Mouse (Mus musculus) macrophage (primary cell): ENCODE measurements around the gene Shpk. TPM values are rescaled to one million over a fixed set of nuclear protein-coding genes. Genes with fewer than 3 reads are reported as not detected.

Experiments used
- H3K27ac ChIP-seq: fragments of 350-480 bp; formaldehyde crosslinking; 2 replicates; pipeline ENCODE4 v1.9.0; 2021
- H3K36me3 ChIP-seq: fragments of 350-480 bp; formaldehyde crosslinking; 2 replicates; pipeline ENCODE4 v1.9.0; 2021; ENCODE audit errors: inconsistent target
- H3K4me3 ChIP-seq: fragments of 350-480 bp; formaldehyde crosslinking; 2 replicates; pipeline ENCODE4 v1.9.0; 2021; ENCODE audit errors: inconsistent target
- H3K79me2 ChIP-seq: fragments of 350-480 bp; formaldehyde crosslinking; 2 replicates; pipeline ENCODE4 v1.9.0; 2021; ENCODE audit errors: inconsistent target
- WGBS: methylation state at CpG from one replicate; pipeline ENCODE4 v1.1.7; 2026; ENCODE audit warnings: inconsistent platforms; ENCODE audit not compliant: missing documents; 5-methylcytosine and 5-hydroxymethylcytosine counted together
- polyA plus RNA-seq: library from polyadenylated mRNA; stranded (reverse); fragments of 250-400 nt; gene quantifications from 3 replicates; pipeline ENCODE4 v1.2.4, GENCODE M21; 2018; ENCODE audit warnings: inconsistent platforms
- total RNA-seq, 78 experiments: library from RNA; depleted of rRNA; stranded (reverse); fragments of 250-400 nt; gene quantifications; 1 replicate in 9 of 78; 2 replicates in 24 of 78; 3 replicates in 43 of 78; 4 replicates in 2 of 78; pipeline ENCODE4 v1.2.4; 2018; ENCODE audit warnings: inconsistent platforms in 56 of 78

The Shpk gene
- total RNA-seq (2018; cell fraction: chromatin; rRNA removed), result 10 to 100 TPM in 1 of 26 experiments, 1 to 10 TPM in 19, under 1 TPM in 6; 0.21 to 10.4 (median 4.2) TPM
- 1 to 10 TPM; 1.2 to 4.9 (median 4.0) TPM for total RNA-seq (2018; cell fraction: cytosol; rRNA removed)
- 1 to 10 TPM in 23 of 26 experiments, under 1 TPM in 3; 0.38 to 9.6 (median 4.4) TPM for total RNA-seq (2018; cell fraction: nucleus; rRNA removed)
- 3.1 to 4.5 TPM (median 3.4 TPM) in 3 replicates for polyA plus RNA-seq

DNA sequence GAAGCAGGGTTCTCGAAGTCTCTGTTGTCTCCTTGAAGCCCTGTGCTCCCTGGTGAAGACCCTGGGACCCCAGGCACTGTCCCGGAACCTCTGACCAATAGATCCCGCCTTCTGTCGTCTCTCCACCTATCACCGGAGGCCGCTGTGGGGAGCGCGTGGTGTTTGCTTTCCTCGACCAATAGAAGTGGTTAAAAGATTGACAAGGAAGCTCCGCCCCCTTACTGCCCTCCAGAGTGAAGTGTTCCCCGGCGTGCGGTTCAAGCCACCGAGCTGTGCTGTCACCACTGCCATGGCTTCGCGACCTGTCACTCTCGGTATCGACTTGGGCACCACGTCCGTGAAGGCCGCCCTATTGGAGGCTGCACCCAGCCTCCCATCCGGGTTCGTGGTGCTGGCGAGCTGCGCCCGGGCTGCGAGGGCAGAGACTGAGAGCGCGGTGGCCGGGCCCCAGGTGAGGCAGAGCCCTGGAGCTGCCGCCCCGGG, at the start of gene Shpk:
Gene Shpk (plus strand): TSS at position 231 of the 483 bp plus-strand sequence.
- Histone ChIP-seq H3K27ac (peak within 1 kb of the TSS; percentile 81), H3K79me2 (peaks cover 36% of the 10 kb centered on the region), H3K4me3 (peak within 1 kb of the TSS; percentile 94), H3K36me3 (no peaks in the 10 kb centered on the region; the same call in 1 of the 2 replicates)
- WGBS, result under 1% methylated on average over 29 of the region's 32 CpGs

GRCm38 (mm10) chr11:73155071-73155470, 44.2 kb upstream of the Shpk start:
- H3K4me3 ChIP-seq, result no peak overlapping the region
- no peaks in the 10 kb centered on the region for H3K36me3 ChIP-seq
- H3K27ac ChIP-seq, result no peak overlapping the region
- WGBS, result 85% methylated on average over 6 of the region's 6 CpGs
- no peaks in the 10 kb centered on the region for H3K79me2 ChIP-seq

- 7% methylated on average over 48 of the region's 49 CpGs for WGBS
- Histone ChIP-seq H3K36me3 (no peaks in the 10 kb centered on the region), H3K4me3 (no peak within 1 kb of the TSS), H3K27ac (no peak within 1 kb of the TSS), H3K79me2 (no peaks in the 10 kb centered on the region)
Observed at GRCm38 (mm10) chr11:73159957-73160810, 39.1 kb upstream of the Shpk start, which contains the start of gene P2rx5. Gene P2rx5, plus strand, starts transcription at chr11:73160421.

- Histone ChIP-seq H3K4me3 (no peak overlapping the region), H3K36me3 (no peaks in the 10 kb centered on the region), H3K79me2 (no peaks in the 10 kb centered on the region), H3K27ac (no peak overlapping the region)
- WGBS, result 54% methylated on average over 6 of the region's 6 CpGs
Observed at GRCm38 (mm10) chr11:73160811-73161200, 38.5 kb upstream of the Shpk start.

GRCm38 (mm10) chr11:73161616-73162015, 37.6 kb upstream of the Shpk start:
- 80% methylated on average over 4 of the region's 4 CpGs for WGBS
- Histone ChIP-seq H3K79me2 (no peaks in the 10 kb centered on the region), H3K4me3 (no peak overlapping the region), H3K27ac (no peak overlapping the region), H3K36me3 (no peaks in the 10 kb centered on the region)

- H3K27ac ChIP-seq, result no peak overlapping the region
- no peaks in the 10 kb centered on the region for H3K36me3 ChIP-seq
- H3K4me3 ChIP-seq, result no peak overlapping the region
- WGBS, result 3% methylated on average over 5 of the region's 5 CpGs
- H3K79me2 ChIP-seq, result no peaks in the 10 kb centered on the region
Observed at GRCm38 (mm10) chr11:73162284-73162683, 37.0 kb upstream of the Shpk start.

DNA sequence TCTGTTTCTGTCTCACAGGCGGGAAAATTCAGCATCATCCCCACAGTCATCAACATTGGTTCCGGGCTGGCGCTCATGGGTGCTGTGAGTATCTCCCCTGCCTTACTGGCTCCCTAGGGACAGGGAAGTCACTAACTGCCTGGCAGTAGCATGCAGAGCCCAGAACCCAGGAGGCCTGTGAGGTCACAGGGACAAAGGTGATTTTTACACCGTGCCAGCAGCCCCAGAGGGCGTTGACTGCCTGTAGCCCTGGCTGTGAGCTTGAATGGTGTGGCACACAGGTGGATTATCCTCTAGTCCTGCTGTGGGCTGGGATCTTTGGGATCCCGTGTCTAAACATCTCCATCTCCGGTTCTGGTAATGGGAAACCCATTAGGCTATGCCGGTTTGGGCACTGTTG, 31.2 kb upstream of the Shpk start:
- Histone ChIP-seq H3K27ac (no peak overlapping the region), H3K4me3 (no peak overlapping the region), H3K36me3 (no peaks in the 10 kb centered on the region), H3K79me2 (peaks cover 15% of the 10 kb centered on the region; the same call in 1 of the 2 replicates)
- WGBS, result 96% methylated on average over 8 of the region's 8 CpGs

DNA sequence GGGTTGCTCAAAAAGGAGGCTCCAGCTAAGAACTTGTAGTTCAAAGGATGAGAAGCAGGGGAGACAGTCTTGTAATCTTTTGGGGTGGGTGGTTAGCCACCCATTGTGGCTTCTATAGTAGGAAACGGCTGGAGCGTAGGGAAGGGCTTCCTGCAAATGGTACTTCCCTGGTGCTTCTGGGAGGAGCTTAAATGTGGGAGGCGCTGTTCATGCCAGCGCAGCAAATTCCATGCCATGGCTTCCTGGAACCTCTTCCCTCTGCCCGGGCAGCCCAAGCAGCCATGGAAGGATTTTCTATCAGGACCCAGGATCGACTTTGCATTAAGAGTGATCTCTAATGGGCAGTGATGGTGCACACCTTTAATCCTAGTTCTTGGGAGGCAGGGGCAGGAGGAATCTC, 30.7 kb upstream of the Shpk start:
- H3K79me2 ChIP-seq, result peaks cover 20% of the 10 kb centered on the region
- WGBS, result 83% methylated on average over 6 of the region's 6 CpGs
- no peaks in the 10 kb centered on the region for H3K36me3 ChIP-seq
- no peak overlapping the region for H3K27ac ChIP-seq
- H3K4me3 ChIP-seq, result no peak overlapping the region

- 69% methylated on average over 4 of the region's 4 CpGs for WGBS
- Histone ChIP-seq H3K79me2 (peaks cover 27% of the 10 kb centered on the region), H3K4me3 (no peak overlapping the region), H3K36me3 (no peaks in the 10 kb centered on the region), H3K27ac (no peak overlapping the region)
Observed at GRCm38 (mm10) chr11:73169231-73169630, 30.0 kb upstream of the Shpk start.

- Histone ChIP-seq H3K27ac (no peak overlapping the region), H3K79me2 (peaks cover 50% of the 10 kb centered on the region), H3K4me3 (no peak overlapping the region), H3K36me3 (no peaks in the 10 kb centered on the region)
- 60% methylated on average over 5 of the region's 5 CpGs for WGBS
Observed at GRCm38 (mm10) chr11:73172186-73172585, 27.1 kb upstream of the Shpk start.

- H3K27ac ChIP-seq, result 0 out of 2 replicates have a peak overlapping the region, but pooled peaks have one; percentile 17
- H3K36me3 ChIP-seq, result no peaks in the 10 kb centered on the region; the same call in 1 of the 2 replicates
- H3K79me2 ChIP-seq, result peaks cover 78% of the 10 kb centered on the region
- H3K4me3 ChIP-seq, result peak overlapping the region; percentile 93
- 36% methylated on average over 8 of the region's 8 CpGs for WGBS
Observed at GRCm38 (mm10) chr11:73175612-73176011, 23.6 kb upstream of the Shpk start.

DNA sequence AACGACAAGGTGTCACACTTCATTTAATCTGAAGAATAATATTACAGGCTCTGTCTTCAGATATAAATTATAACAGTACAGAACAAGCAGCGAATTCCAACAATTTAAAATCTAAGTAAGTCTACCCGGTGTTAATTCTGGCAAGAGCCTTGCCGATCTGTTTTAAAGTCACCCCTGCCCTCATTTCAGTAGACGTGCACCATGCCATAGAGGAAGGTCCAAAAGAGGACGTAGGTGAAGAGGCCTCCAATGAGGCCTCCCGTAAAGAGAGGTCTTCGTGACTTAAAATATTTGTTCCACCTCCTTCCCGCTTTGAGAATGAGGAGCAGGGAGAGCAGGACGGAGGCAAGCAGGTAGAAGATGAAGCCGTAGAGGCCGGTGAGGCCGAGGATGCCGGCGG, 23.1 kb upstream of the Shpk start:
- H3K79me2 ChIP-seq, result peaks cover 78% of the 10 kb centered on the region
- H3K36me3 ChIP-seq, result no peaks in the 10 kb centered on the region; the same call in 1 of the 2 replicates
- WGBS, result 2% methylated on average over 13 of the region's 15 CpGs
- peak overlapping the region; percentile 17; the same call in 1 of the 2 replicates for H3K27ac ChIP-seq
- peak overlapping the region; percentile 93 for H3K4me3 ChIP-seq

DNA sequence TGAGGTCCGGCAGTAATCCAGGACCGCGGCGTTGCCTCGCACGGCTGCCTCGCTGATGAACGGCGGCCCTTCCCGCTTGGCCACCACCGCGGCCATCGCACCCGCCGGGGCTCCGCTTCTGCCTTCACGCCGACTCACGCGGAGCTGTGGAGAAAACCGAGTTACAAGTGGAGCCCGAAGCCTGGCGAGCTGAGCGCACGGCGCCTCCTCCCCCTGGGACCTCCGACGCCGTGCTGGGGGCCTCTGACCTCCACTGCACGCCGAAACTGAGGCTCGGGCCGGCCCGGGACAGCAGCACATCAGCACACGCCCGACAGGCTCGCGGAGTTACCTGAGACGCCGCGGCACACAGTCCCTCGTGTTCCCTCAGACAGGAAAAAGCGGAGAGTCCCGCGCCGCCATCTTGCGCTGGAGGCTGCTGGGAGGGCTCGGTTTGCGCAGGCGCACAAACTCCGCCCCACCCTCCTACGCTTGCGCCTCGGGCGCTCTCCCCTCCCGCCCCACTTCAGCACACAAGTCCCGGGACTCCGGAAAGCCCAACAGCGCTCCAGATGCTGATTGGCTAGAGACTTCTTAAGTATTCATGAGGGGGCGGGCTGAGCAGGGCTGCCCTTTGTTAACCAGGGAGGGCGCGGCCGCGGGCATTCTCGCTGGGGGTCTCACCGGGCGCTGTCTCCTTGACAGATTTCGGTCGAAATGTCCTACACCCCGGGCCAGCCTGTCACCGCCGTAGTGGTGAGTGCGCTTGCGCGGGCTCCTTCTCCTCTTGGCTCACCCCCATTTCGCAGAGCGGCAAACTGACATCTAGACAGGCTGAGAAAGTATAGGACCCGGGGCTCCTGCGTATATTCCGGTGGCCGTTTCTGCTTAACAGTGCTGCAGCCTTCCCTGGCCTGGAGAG, 22.4 kb upstream of the Shpk start, which contains the start of the genes Emc6 and Tax1bp3:
Gene Emc6 (minus strand): TSS at position 430 of the 901 bp plus-strand sequence.
Gene Tax1bp3 (plus strand): TSS at position 476 of the 901 bp plus-strand sequence.
- Histone ChIP-seq H3K36me3 (no peaks in the 10 kb centered on the region; the same call in 1 of the 2 replicates), H3K4me3 (peak within 1 kb of the TSS; percentile 93), H3K79me2 (peaks cover 74% of the 10 kb centered on the region), H3K27ac (peak within 1 kb of the TSS; percentile 81)
- WGBS, result under 1% methylated on average over 79 of the region's 81 CpGs

- Histone ChIP-seq H3K27ac (peak overlapping the region; percentile 81), H3K79me2 (peaks cover 68% of the 10 kb centered on the region), H3K4me3 (peak overlapping the region; percentile 93), H3K36me3 (peaks cover 4% of the 10 kb centered on the region; the same call in 1 of the 2 replicates)
- WGBS, result 1% methylated on average over 28 of the region's 28 CpGs
Observed at GRCm38 (mm10) chr11:73177509-73177875, 21.8 kb upstream of the Shpk start.
